Mouse (Mus musculus) limb, embryonic 11.5 days (tissue): Measurements from ENCODE around the gene Polr3gl. TPM values are rescaled to one million over a fixed set of nuclear protein-coding genes. Genes with fewer than 3 reads are reported as not detected.

Experiments
- ATAC-seq: fragments of 200-750 bp; cut with Nextera tagmentation; 2 replicates; pipeline ENCODE4 v1.8.0; 2017; ENCODE audit warnings: low read depth; ENCODE audit not compliant: insufficient number of reproducible peaks, low FRiP score, low TSS enrichment
- DNase-seq: peaks from one replicate; pipeline ENCODE4 v3.0.0-alpha.2; 2015; ENCODE audit warnings: low spot score
- H3K27ac ChIP-seq: fragments of 300-500 bp; sonication (generic); replicated peaks from 2 replicates; pipeline ENCODE4 v1.5.1; 2014; ENCODE audit warnings: low read depth, mild to moderate bottlenecking, low read length
- H3K27me3 ChIP-seq: fragments of 300-500 bp; sonication (generic); 2 replicates; pipeline ENCODE4 v1.6.1; 2014; ENCODE audit warnings: mild to moderate bottlenecking, low read length, mixed read lengths; ENCODE audit not compliant: control insufficient read depth, insufficient read depth
- H3K36me3 ChIP-seq: fragments of 300-500 bp; sonication (generic); 2 replicates; pipeline ENCODE4 v1.6.1; 2014; ENCODE audit warnings: mild to moderate bottlenecking, low read length, moderate library complexity, mixed read lengths; ENCODE audit not compliant: control insufficient read depth, insufficient read depth
- H3K4me1 ChIP-seq: fragments of 300-500 bp; sonication (generic); 2 replicates; pipeline ENCODE4 v1.6.1; 2014; ENCODE audit warnings: low read length, mixed read lengths; ENCODE audit not compliant: control insufficient read depth, insufficient read depth
- H3K4me2 ChIP-seq: fragments of 300-500 bp; sonication (generic); 2 replicates; pipeline ENCODE4 v1.6.1; 2014; ENCODE audit warnings: low read depth, mild to moderate bottlenecking, moderate library complexity; ENCODE audit not compliant: severe bottlenecking
- H3K4me3 ChIP-seq: fragments of 300-500 bp; sonication (generic); 2 replicates; pipeline ENCODE4 v1.5.1; 2014; ENCODE audit warnings: low read depth, low read length
- H3K9ac ChIP-seq: fragments of 300-500 bp; sonication (generic); 2 replicates; pipeline ENCODE4 v1.6.1; 2014; ENCODE audit warnings: mild to moderate bottlenecking, low read length
- H3K9me3 ChIP-seq: fragments of 300-500 bp; sonication (generic); 2 replicates; pipeline ENCODE4 v1.6.1; 2016; ENCODE audit warnings: low read length; ENCODE audit not compliant: control insufficient read depth
- WGBS: fragments of 180-500 bp; shearing (Covaris S2); extraction: QIAGEN DNeasy Blood & Tissue Kit; methylation state at CpG from one replicate; pipeline ENCODE4 v1.1.7; 2014; 5-methylcytosine and 5-hydroxymethylcytosine counted together
- polyA plus RNA-seq: library from polyadenylated mRNA; unstranded; fragments of >200 nt; fragmentation: Nextera tagmentation; extraction: Ambion mirVana; gene quantifications from 2 replicates; pipeline ENCODE4 v1.2.1, GENCODE M21; 2014

The Polr3gl gene
- polyA plus RNA-seq, 1 experiment from 2014 or later, result 18.8 TPM

- Histone ChIP-seq H3K4me1 (peaks cover 18% of the 10 kb centered on the region; the same call in 1 of the 2 replicates), H3K9me3 (no peaks in the 10 kb centered on the region), H3K36me3 (no peaks in the 10 kb centered on the region), H3K9ac (no peak overlapping the region), H3K4me3 (peak overlapping the region; percentile 49; the same call in 1 of the 2 replicates), H3K4me2 (peak overlapping the region; percentile 99), H3K27ac (no peak overlapping the region), H3K27me3 (peaks cover 10% of the 10 kb centered on the region)
- 28% methylated on average over 6 of the region's 6 CpGs for WGBS
- DNase-seq (no peak), ATAC-seq (no peak)
These were observed 1.7 kb upstream of the Polr3gl start for GRCm38 (mm10) chr3:96595661-96596060.

- 82% methylated on average over 5 of the region's 5 CpGs for WGBS
- ATAC-seq (no peak), DNase-seq (no peak)
- Histone ChIP-seq H3K27me3 (peaks cover 10% of the 10 kb centered on the region), H3K4me3 (no peak overlapping the region), H3K9ac (no peak overlapping the region), H3K36me3 (no peaks in the 10 kb centered on the region), H3K4me1 (peaks cover 16% of the 10 kb centered on the region; the same call in 1 of the 2 replicates), H3K27ac (no peak overlapping the region), H3K9me3 (no peaks in the 10 kb centered on the region), H3K4me2 (no peak overlapping the region)
These were observed 870 bp upstream of the Polr3gl start for GRCm38 (mm10) chr3:96594851-96595250.

- Histone ChIP-seq H3K4me3 (peak overlapping the region; percentile 66), H3K4me1 (peaks cover 12% of the 10 kb centered on the region; the same call in 1 of the 2 replicates), H3K9ac (peak overlapping the region; percentile 69), H3K27me3 (peaks cover 10% of the 10 kb centered on the region), H3K27ac (no peak overlapping the region), H3K4me2 (peak overlapping the region; percentile 61), H3K36me3 (no peaks in the 10 kb centered on the region), H3K9me3 (no peaks in the 10 kb centered on the region)
- ATAC-seq, result no peak
- DNase-seq, result no peak
- 2% methylated on average over 10 of the region's 10 CpGs for WGBS
These were observed 607 bp downstream of the Polr3gl start for GRCm38 (mm10) chr3:96593374-96593773.

GRCm38 (mm10) chr3:96590657-96591056 is 3.3 kb downstream of the Polr3gl start:
- 86% methylated on average over 4 of the region's 4 CpGs for WGBS
- H3K9me3 ChIP-seq, result no peaks in the 10 kb centered on the region
- ATAC-seq (no peak), DNase-seq (no peak)
- no peak overlapping the region for H3K4me2 ChIP-seq
- no peak overlapping the region for H3K4me3 ChIP-seq
- H3K9ac ChIP-seq, result no peak overlapping the region
- peaks cover 4% of the 10 kb centered on the region for H3K27me3 ChIP-seq
- no peaks in the 10 kb centered on the region for H3K36me3 ChIP-seq
- no peak overlapping the region for H3K27ac ChIP-seq
- no peaks in the 10 kb centered on the region; the same call in 1 of the 2 replicates for H3K4me1 ChIP-seq

GRCm38 (mm10) chr3:96583386-96583785 is 10.6 kb downstream of the Polr3gl start:
- H3K27me3 ChIP-seq, result no peaks in the 10 kb centered on the region
- no peaks in the 10 kb centered on the region for H3K9me3 ChIP-seq
- ATAC-seq (no peak), DNase-seq (no peak)
- no peak overlapping the region for H3K27ac ChIP-seq
- no peak overlapping the region for H3K4me2 ChIP-seq
- WGBS, result 93% methylated on average over 5 of the region's 5 CpGs
- no peaks in the 10 kb centered on the region for H3K36me3 ChIP-seq
- H3K9ac ChIP-seq, result no peak overlapping the region
- 0 out of 2 replicates have a peak, but pooled peaks cover 3% of the 10 kb centered on the region for H3K4me1 ChIP-seq
- H3K4me3 ChIP-seq, result no peak overlapping the region

GRCm38 (mm10) chr3:96581771-96582515 is 12.0 kb downstream of the Polr3gl start:
- 83% methylated on average over 16 of the region's 16 CpGs for WGBS
- H3K27me3 ChIP-seq, result no peaks in the 10 kb centered on the region

GRCm38 (mm10) chr3:96581141-96581540 is 12.8 kb downstream of the Polr3gl start:
- H3K27ac ChIP-seq, result no peak overlapping the region
- H3K36me3 ChIP-seq, result no peaks in the 10 kb centered on the region
- no peak overlapping the region for H3K4me2 ChIP-seq
- no peaks in the 10 kb centered on the region for H3K9me3 ChIP-seq
- DNase-seq (no peak), ATAC-seq (no peak)
- peaks cover 14% of the 10 kb centered on the region for H3K4me1 ChIP-seq
- H3K4me3 ChIP-seq, result no peak overlapping the region
- no peak overlapping the region for H3K9ac ChIP-seq
- H3K27me3 ChIP-seq, result no peaks in the 10 kb centered on the region
- WGBS, result 41% methylated on average over 6 of the region's 6 CpGs

More at GRCm38 (mm10) chr3:96581771-96582515, 12.0 kb downstream of the Polr3gl start:
- Histone ChIP-seq H3K4me3 (no peak overlapping the region), H3K9ac (no peak overlapping the region), H3K9me3 (no peaks in the 10 kb centered on the region), H3K4me1 (peaks cover 6% of the 10 kb centered on the region; the same call in 1 of the 2 replicates), H3K27ac (no peak overlapping the region), H3K4me2 (no peak overlapping the region), H3K36me3 (no peaks in the 10 kb centered on the region)
- ATAC-seq (no peak), DNase-seq (no peak)

- Histone ChIP-seq H3K9ac (peak overlapping the region; percentile 56), H3K27me3 (no peaks in the 10 kb centered on the region), H3K4me3 (peak overlapping the region; percentile 8; the same call in 1 of the 2 replicates), H3K36me3 (no peaks in the 10 kb centered on the region), H3K4me2 (peak overlapping the region; percentile 48), H3K4me1 (peaks cover 15% of the 10 kb centered on the region), H3K9me3 (no peaks in the 10 kb centered on the region), H3K27ac (no peak overlapping the region)
- ATAC-seq (peak; percentile 18; the same call in 1 of the 2 replicates), DNase-seq (peak; percentile 94)
- WGBS, result 13% methylated on average over 16 of the region's 16 CpGs
These were observed 14.0 kb downstream of the Polr3gl start for GRCm38 (mm10) chr3:96579885-96580454.
